Mouse (Mus musculus): ENCODE measurements around the gene Gm9903. TPM values are rescaled to one million over a fixed set of nuclear protein-coding genes. Genes with fewer than 3 reads are reported as not detected.
A peak's percentile ranks its signal among the peaks of the same experiment; 100 is the strongest.

The Gm9903 gene
- polyA plus RNA-seq, 1 experiment from 2014 or later: 0.86 TPM

- peak within 1 kb of the TSS; percentile 70 for H3K4me2 ChIP-seq
- no peaks in the 10 kb centered on the region for H3K9me3 ChIP-seq
- peaks cover 40% of the 10 kb centered on the region for H3K36me3 ChIP-seq
- peak within 1 kb of the TSS; percentile 81 for H3K4me3 ChIP-seq
- WGBS: under 1% methylated on average over 82 of the region's 82 CpGs
- peak; percentile 96 for ATAC-seq (ENCODE audit: low FRiP score)
- peaks cover 47% of the 10 kb centered on the region for H3K4me1 ChIP-seq (replicated peaks)
- no peaks in the 10 kb centered on the region for H3K27me3 ChIP-seq
- peak within 1 kb of the TSS; percentile 98 for H3K27ac ChIP-seq
- peak within 1 kb of the TSS; percentile 84 for H3K9ac ChIP-seq
These were observed 22.4 kb downstream of the Gm9903 start, which contains the start of gene Slbp for GRCm38 (mm10) chr5:33651921-33652782. Slbp (minus strand) TSS chr5:33652574.

- peaks cover 34% of the 10 kb centered on the region for H3K36me3 ChIP-seq
- peaks cover 49% of the 10 kb centered on the region for H3K4me1 ChIP-seq (replicated peaks)
- peak overlapping the region; percentile 81 for H3K4me3 ChIP-seq
- peak overlapping the region; percentile 62; the same call in 1 of the 2 replicates for H3K9ac ChIP-seq
- H3K27me3 ChIP-seq: no peaks in the 10 kb centered on the region
- 2% methylated on average over 9 of the region's 9 CpGs for WGBS
- no peaks in the 10 kb centered on the region for H3K9me3 ChIP-seq
- peak; percentile 52 for ATAC-seq (ENCODE audit: low FRiP score)
- H3K4me2 ChIP-seq: peak overlapping the region; percentile 70
- H3K27ac ChIP-seq: peak overlapping the region; percentile 98
These were observed 23.1 kb downstream of the Gm9903 start for GRCm38 (mm10) chr5:33652783-33653173.

GRCm38 (mm10) chr5:33654424-33654823 is 24.7 kb downstream of the Gm9903 start:
- H3K36me3 ChIP-seq: peaks cover 24% of the 10 kb centered on the region
- 94% methylated on average over 13 of the region's 13 CpGs for WGBS
- H3K9me3 ChIP-seq: no peaks in the 10 kb centered on the region
- H3K4me1 ChIP-seq (replicated peaks): peaks cover 58% of the 10 kb centered on the region
- H3K27ac ChIP-seq: no peak overlapping the region
- no peak overlapping the region for H3K4me2 ChIP-seq
- H3K27me3 ChIP-seq: no peaks in the 10 kb centered on the region
- H3K9ac ChIP-seq: 0 out of 2 replicates have a peak overlapping the region, but pooled peaks have one; percentile 19
- ATAC-seq (ENCODE audit: low FRiP score): no peak
- H3K4me3 ChIP-seq: no peak overlapping the region

- WGBS: 95% methylated on average over 10 of the region's 10 CpGs
These were observed 25.6 kb downstream of the Gm9903 start for GRCm38 (mm10) chr5:33655251-33655840.

GRCm38 (mm10) chr5:33656739-33657138 is 27.0 kb downstream of the Gm9903 start:
- peak overlapping the region; percentile 85 for H3K9ac ChIP-seq
- H3K9me3 ChIP-seq: no peaks in the 10 kb centered on the region
- H3K4me3 ChIP-seq: peak overlapping the region; percentile 70
- no peak for ATAC-seq (ENCODE audit: low FRiP score)
- 46% methylated on average over 1 of the region's 1 CpGs for WGBS
- peak overlapping the region; percentile 98 for H3K27ac ChIP-seq
- H3K4me2 ChIP-seq: peak overlapping the region; percentile 95
- H3K4me1 ChIP-seq (replicated peaks): peaks cover 43% of the 10 kb centered on the region
- H3K27me3 ChIP-seq: no peaks in the 10 kb centered on the region
- peaks cover 26% of the 10 kb centered on the region for H3K36me3 ChIP-seq

More at GRCm38 (mm10) chr5:33655251-33655840, 25.6 kb downstream of the Gm9903 start:
- no peak overlapping the region for H3K4me2 ChIP-seq
- no peak overlapping the region for H3K27ac ChIP-seq
- H3K27me3 ChIP-seq: no peaks in the 10 kb centered on the region
- peak overlapping the region; percentile 26; the same call in 1 of the 2 replicates for H3K9ac ChIP-seq
- ATAC-seq (ENCODE audit: low FRiP score): no peak
- no peak overlapping the region for H3K4me3 ChIP-seq
- H3K9me3 ChIP-seq: no peaks in the 10 kb centered on the region
- peaks cover 22% of the 10 kb centered on the region for H3K36me3 ChIP-seq
- peaks cover 54% of the 10 kb centered on the region for H3K4me1 ChIP-seq (replicated peaks)

GRCm38 (mm10) chr5:33657251-33657786 is 27.6 kb downstream of the Gm9903 start:
- H3K27me3 ChIP-seq: no peaks in the 10 kb centered on the region
- H3K9ac ChIP-seq: peak overlapping the region; percentile 85
- H3K27ac ChIP-seq: peak overlapping the region; percentile 98
- peak; percentile 18 for ATAC-seq (ENCODE audit: low FRiP score)
- H3K4me1 ChIP-seq (replicated peaks): peaks cover 43% of the 10 kb centered on the region
- no peaks in the 10 kb centered on the region for H3K9me3 ChIP-seq
- 1% methylated on average over 32 of the region's 32 CpGs for WGBS
- H3K4me3 ChIP-seq: peak overlapping the region; percentile 70
- H3K4me2 ChIP-seq: peak overlapping the region; percentile 95
- H3K36me3 ChIP-seq: peaks cover 26% of the 10 kb centered on the region

GRCm38 (mm10) chr5:33657787-33658663 is 28.3 kb downstream of the Gm9903 start, which contains the start of the genes Tacc3 and Tmem129:
Tacc3 (plus strand) TSS chr5:33658128.
Tmem129 (minus strand) TSS chr5:33658416.
- no peaks in the 10 kb centered on the region for H3K27me3 ChIP-seq
- H3K4me1 ChIP-seq (replicated peaks): peaks cover 39% of the 10 kb centered on the region
- peak; percentile 98 for ATAC-seq (ENCODE audit: low FRiP score)
- WGBS: under 1% methylated on average over 60 of the region's 60 CpGs
- peak within 1 kb of the TSS; percentile 98 for H3K27ac ChIP-seq
- H3K36me3 ChIP-seq: peaks cover 26% of the 10 kb centered on the region
- peak within 1 kb of the TSS; percentile 85 for H3K9ac ChIP-seq
- peak within 1 kb of the TSS; percentile 70 for H3K4me3 ChIP-seq
- H3K4me2 ChIP-seq: peak within 1 kb of the TSS; percentile 95
- no peaks in the 10 kb centered on the region for H3K9me3 ChIP-seq

GRCm38 (mm10) chr5:33658664-33659050 is 28.9 kb downstream of the Gm9903 start:
- WGBS: under 1% methylated on average over 26 of the region's 26 CpGs
- no peak for ATAC-seq (ENCODE audit: low FRiP score)

GRCm38 (mm10) chr5:33668223-33668622 is 38.5 kb downstream of the Gm9903 start:
- Histone ChIP-seq H3K36me3 (peaks cover 30% of the 10 kb centered on the region), H3K4me1 (replicated peaks) (no peaks in the 10 kb centered on the region), H3K9me3 (no peaks in the 10 kb centered on the region), H3K9ac (no peak overlapping the region), H3K4me3 (no peak overlapping the region), H3K27ac (no peak overlapping the region), H3K27me3 (no peaks in the 10 kb centered on the region), H3K4me2 (no peak overlapping the region)
- ATAC-seq (ENCODE audit: low FRiP score): no peak

More at GRCm38 (mm10) chr5:33658664-33659050, 28.9 kb downstream of the Gm9903 start:
- Histone ChIP-seq H3K4me2 (peak overlapping the region; percentile 95), H3K9ac (peak overlapping the region; percentile 72), H3K27me3 (no peaks in the 10 kb centered on the region), H3K4me1 (replicated peaks) (peaks cover 37% of the 10 kb centered on the region), H3K27ac (no peak overlapping the region), H3K4me3 (peak overlapping the region; percentile 70), H3K9me3 (no peaks in the 10 kb centered on the region), H3K36me3 (peaks cover 23% of the 10 kb centered on the region)

- no peak for ATAC-seq (ENCODE audit: low FRiP score)
These were observed 41.9 kb downstream of the Gm9903 start for GRCm38 (mm10) chr5:33671659-33672058.

GRCm38 (mm10) chr5:33674439-33674838 is 44.7 kb downstream of the Gm9903 start:
- Histone ChIP-seq H3K9me3 (no peaks in the 10 kb centered on the region), H3K27me3 (no peaks in the 10 kb centered on the region), H3K4me2 (no peak overlapping the region), H3K9ac (peak overlapping the region; percentile 35; the same call in 1 of the 2 replicates), H3K4me3 (no peak overlapping the region), H3K27ac (no peak overlapping the region; the same call in 1 of the 2 replicates), H3K36me3 (peaks cover 12% of the 10 kb centered on the region), H3K4me1 (replicated peaks) (peaks cover 15% of the 10 kb centered on the region)
- peak; percentile 52; the same call in 1 of the 2 replicates for ATAC-seq (ENCODE audit: low FRiP score)
- WGBS: 37% methylated on average over 3 of the region's 3 CpGs

More at GRCm38 (mm10) chr5:33671659-33672058, 41.9 kb downstream of the Gm9903 start:
- Histone ChIP-seq H3K4me3 (no peak overlapping the region), H3K27ac (no peak overlapping the region), H3K27me3 (no peaks in the 10 kb centered on the region), H3K9me3 (no peaks in the 10 kb centered on the region), H3K9ac (no peak overlapping the region), H3K4me2 (no peak overlapping the region), H3K36me3 (peaks cover 28% of the 10 kb centered on the region), H3K4me1 (replicated peaks) (peaks cover 15% of the 10 kb centered on the region)
- 84% methylated on average over 5 of the region's 5 CpGs for WGBS

Measured in hindbrain, embryonic 13.5 days (tissue).